Mouse (Mus musculus): ENCODE measurements at regions not wholly inside any gene's neighbourhood (a gene's known extent, or its start where the extent isn't known, plus 50 kb on each side); places are given as distances from the start of the nearest gene placed in this dataset.
A peak's percentile ranks its signal among the peaks of the same experiment; 100 is the strongest.

DNA sequence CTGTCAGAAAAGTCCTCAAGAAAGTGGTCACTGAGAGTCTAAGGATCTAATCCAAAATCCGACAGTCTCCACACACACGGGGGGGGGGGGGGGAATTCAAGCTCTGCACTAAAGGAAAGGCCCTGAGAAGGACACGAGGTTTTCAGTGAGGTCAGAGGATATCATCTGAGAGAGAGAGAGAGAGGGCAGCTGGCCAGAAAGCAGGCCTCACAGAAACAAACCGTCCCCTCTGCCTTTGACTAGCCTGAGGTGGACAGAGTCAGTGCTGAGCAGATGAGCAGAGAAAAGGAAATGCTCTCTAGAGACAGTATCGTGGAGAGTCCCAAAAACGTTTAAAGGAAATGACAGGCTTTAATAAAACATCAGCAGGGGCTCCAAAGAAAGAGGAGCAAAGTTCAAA is 282.0 kb downstream of the Gm49356 start:
- peak; percentile 48 to 57 for DNase-seq

DNA sequence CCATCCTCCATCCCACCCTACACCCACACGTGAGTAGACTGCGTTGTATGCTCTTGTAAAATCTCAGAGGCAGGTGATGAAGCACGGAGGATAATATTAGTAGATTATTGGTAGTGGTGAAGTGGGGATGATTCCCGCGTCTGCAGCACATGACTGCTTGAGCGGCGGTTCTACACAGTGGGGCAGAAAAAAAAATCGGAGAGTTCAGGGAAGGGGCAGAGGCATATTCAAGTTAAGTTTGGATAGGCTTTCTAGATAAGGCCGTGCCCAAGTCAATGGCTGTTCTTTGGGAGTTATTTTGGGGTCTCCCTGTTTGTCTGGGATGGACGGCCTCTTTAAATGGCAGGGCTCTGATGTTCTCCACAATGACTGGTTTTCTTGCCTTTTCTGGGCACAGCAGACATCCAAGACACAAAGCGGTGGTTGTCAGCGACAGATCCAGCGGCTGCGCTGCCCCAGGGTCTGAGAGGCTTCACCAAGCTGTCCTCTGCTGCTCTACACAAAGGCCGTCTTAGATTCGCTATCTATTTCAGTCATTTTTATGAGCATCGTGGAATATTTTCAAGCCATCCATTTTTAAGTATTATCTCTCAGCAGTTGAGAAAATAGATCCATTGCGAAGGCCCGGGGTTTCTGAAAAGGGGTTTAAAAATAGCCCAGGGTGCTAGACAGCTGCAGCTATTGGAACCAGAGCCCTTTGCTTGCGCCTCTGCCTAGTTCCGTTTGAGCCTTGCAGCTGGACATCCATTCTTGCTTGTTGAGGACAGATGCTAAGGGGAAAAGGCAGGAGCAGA is 284.6 kb downstream of the Gm49356 start:
- DNase-seq: no peak

DNA sequence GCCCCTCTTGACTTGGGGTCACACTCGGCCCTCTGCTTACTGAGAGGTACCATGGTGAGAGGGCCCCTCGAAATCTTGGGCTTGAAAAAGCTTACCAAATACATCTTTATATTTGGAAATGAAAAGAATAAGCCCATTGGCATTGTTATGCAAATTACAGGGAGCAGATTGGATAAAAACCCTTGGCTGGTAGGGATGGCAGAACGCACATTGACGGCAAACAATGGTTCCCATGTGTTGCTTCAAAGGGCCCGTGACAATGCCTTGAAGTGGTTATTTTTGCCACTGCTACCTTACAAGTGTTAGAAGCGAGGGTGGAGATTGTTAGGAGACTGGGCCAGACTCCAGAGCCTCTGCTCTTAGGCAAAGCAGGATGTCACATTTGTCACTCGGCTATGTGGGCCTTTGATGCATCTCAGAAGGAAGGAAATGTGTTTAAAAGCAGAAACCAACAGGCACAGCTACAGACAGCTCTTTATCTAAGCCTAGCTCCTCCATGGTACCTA is 285.2 kb downstream of the Gm49356 start:
- DNase-seq: peak; percentile 53 to 72

DNA sequence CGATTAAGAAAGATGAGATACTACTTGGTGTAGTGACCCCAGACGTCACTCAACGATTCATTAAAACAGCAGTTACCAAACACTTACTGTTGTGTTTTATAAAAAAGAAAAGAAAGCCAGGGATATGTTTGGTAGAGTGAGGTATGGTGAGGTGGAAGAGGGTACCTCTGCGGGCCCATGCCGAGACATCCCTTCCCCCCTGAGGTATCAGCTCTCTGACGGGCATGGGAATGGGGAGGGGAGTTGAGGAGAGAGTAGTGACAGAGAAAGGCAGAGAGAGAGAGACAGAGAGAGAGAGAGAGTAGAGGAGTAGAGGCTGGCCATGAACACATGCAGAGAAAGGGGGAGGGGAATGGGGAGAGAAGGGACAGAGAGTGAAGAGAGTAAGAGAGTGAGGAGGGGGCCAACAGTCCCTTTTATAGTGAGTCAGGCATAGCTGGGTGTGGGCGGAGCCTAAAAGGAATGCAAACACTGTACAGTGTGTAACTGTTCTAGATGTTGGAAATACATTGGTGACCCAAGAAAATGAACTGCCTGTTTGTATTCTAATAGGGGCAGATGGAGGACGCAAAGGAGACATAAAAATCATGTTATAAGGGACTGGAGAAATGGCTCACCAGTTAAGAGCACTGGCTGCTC is 285.9 kb downstream of the Gm49356 start:
- no peak for DNase-seq

DNA sequence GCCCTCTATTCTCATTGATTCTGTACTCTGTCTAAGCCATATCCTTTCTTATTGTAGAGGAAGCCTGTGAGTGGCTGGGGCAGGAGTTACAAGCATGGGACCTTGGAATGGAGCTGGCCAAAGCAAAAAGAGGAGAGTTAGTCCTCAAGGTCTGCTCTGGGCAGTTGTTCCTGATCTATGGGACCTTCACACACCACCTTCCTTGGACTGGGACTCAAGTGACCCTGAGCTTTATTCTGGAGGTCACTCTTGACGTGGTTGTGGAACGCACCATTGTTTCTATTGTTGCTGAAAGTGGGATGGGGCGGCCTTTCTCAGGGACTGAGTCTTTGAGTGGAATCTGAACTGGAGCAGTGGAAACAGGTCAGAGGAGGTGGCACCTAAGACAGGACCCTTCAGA is 291.0 kb downstream of the Gm49356 start:
- no peak for DNase-seq

DNA sequence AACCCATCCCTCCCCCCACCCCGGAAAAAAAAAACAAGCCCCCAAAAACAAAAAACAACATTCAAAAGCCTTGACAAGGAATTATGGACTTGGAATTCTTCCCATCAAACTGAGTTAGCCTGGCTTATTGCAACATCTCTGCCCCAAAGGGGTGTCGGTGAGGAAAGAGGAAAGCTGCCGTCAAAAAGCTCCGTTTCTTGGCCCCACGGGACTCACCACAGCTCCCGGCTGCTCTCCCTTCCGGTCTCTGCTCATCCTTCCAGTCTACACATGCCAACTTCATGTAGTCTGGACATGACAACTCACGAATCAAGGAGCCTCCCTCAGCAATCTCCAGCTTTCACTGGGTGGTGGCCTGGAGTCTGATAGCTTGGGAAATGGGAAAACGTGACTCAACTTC is 295.4 kb downstream of the Gm49356 start:
- peak in 1 of 2 experiments; percentile 32 for DNase-seq

DNA sequence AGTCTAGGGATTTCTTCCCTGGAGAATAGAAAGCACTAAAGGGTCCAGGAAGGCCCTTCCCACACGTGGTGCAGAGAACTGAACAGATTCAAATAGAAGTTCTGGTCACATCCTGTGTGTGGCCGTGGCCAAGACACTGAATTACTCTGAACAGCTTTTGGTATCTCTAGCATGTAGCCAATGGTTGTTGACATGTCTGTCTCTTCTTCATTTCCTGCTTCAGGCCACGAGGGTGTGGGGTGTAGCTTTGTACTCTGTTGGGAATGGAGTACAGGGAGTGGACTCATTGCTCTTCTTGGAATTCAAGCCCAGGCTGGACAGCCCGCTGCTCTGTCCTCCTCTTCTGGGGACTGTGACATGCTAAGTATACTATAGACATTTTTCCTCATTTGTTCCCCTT is 298.5 kb downstream of the Gm49356 start:
- DNase-seq: peak; percentile 21 to 35

DNA sequence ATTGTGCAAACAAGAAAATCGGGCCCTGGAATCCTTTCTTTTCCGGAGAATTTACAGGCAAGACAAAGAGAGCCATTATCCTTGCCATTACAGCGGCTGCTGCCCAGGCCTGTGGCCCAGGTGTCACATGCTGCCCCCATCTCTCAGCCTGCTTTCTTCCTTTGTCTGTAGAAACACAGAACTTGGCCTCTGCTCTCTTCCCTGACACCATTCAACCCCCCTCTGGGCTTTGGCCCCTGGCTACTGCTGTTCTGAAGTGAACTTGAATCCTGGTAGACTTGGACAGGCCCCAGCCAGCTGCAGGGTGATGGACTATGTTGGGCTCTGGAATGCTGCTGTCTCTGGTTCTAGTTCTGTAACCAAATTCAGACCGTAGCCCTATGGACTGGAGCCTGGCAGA is 299.3 kb downstream of the Gm49356 start:
- peak; percentile 79 to 81 for DNase-seq

DNA sequence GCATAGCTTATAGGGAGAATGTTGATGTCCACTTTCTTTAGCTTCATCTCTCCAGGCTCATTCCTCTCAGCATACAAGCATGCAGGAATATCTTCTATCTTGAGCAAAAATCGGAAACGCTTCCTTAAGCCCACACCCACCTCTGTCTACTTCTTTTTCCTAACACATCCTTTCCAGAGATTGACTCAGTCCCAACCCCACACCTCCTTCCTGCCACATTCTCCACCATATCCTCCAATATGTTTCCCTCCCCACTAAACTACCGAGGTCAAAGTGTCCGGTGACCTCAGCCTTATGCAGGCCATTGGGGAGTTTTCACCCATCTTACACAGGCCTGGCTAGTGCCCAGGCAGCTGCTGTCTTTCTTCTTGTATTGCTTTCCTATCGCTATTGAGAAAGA is 301.4 kb downstream of the Gm49356 start:
- DNase-seq: peak in 1 of 2 experiments; percentile 31

DNA sequence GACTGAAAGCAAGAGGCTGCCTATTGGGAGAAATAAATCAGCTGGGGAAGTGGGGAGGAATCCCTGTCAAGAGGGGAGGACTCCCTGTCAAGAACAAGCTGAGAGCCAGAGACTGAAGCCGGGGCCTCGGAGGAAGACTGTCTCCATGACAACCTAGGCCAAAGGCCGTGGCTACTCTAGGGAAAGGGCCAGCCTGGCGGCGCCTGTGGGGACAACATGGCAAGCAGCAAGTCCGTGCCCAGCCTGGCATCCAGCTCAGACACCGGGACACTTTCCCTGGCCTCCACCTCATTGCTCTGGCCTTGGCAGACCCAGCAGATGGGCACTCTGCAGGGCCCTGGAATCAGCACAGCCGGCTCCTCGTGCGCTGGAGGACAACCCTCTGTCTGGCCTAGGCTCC is 305.3 kb downstream of the Gm49356 start:
- peak; percentile 80 to 84 for DNase-seq

DNA sequence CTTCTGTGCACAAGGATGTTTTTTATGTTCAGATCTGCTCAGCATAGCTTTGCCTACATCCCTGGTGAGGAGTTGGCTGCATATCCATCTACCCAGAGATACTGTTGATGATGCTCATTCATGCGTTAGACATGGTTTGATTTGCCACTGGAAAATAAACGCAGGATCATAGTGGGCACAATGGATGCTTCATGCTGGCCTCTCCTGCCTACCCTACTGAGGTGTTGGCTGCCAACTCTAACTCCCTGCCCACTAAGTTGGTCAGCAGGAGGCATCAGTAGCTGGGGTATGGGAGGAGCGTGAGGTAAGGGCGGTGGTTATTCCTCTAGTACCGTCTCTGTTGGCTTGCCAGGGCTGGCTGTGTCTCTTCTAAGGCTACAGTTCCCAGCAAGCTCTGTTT is 307.3 kb downstream of the Gm49356 start:
- no peak for DNase-seq

DNA sequence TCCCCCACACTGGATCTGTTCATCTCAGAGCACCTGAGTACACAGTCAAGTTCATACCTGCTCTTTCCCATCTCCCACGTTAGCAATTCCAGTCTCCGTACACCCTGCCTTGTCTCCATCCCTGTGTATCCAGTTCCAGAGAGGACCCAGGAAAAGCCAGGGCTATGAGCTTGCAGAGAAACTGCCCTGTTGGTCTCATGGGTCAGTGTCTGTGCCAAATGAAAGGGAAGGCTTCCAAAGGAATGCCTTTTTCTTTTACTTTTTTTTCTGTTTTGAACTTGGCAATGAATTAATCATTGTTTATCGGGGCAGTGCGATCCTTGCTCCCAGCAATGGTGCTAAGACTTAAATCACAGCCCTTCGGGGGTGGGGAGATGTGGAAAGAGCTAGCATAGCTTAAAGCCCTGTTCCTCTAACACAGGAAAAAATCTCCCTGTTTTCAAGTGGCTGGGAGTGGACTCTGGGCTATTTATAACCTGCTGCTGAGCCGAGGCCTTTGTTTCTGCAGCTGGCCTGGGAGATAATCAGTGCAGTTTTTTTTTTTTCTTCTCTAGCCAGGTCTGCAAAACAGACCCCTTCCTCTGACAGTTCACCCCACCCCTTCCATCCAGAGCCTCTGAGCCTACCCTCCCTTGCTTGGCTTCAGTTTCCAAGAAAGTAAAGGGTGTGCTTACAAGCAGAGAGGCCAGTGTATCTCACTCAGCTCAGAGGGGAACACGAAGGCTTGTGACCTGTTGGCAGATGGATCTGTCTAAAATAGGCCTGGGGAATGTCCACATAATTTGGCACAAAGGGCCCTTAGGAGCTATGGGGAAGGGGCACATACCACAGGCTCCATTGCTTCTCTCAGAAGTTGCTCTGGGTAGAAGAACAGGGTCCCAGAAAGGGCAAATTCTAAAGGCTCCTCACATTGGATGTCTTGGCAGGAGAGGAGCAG is 308.6 kb downstream of the Gm49356 start:
- peak; percentile 81 to 93 for DNase-seq

DNA sequence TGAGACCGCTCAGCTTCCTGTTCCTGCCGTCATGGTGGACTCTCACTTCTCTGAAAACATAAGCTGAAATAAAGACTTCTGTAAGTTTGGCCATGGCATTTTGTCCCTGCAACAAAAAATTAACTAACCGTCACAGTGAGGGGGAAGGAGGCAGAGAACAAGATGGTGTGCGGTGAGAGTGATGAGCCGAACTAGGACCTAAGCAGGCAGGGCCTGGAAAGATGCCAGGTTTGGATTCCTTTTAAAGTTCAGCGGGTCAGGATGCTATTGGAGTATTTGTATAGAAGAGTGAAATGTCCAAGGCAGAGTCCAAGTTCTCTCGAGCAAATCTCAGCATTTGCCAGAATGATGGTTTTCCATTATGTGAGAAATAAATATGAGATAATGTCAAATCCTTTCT is 312.3 kb downstream of the Gm49356 start:
- peak; percentile 49 to 58 for DNase-seq

DNA sequence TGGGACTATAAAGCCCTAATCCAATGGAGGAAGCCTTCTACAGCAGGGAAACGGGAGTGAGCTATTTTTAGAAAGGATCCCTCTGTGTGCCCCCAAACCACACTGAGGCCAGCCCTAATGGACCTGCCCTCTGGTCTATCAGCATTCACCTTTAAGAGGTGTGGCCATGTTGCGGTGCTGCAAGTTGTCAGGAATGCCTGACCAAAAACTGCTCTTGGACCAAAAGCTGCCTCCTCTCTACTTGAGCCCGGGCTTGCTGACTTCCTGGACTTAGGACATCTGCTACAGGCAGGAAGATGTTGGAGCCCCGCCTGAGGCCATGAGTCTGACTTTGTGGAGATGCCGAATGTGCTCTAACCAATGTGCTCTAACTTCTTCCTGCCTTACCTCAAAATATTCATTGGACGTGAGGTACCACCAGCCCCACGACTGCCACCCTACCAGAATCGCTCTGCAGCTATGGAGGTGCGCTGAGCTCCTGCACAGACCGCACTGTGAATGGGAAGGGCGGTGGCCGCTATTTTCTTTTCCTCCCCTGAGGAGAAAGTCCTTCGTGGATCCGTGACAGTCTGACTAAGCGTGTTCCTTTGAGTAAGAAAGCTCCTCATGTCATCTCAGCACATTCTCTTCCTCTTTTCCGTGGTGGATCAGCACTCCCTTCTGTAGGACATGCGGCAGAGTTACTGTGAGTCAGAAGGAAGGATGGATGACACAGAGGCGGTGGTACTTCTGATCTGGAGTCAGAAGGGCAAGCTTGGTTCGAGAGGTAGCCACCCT is 313.0 kb downstream of the Gm49356 start:
- DNase-seq: peak; percentile 32 to 33

DNA sequence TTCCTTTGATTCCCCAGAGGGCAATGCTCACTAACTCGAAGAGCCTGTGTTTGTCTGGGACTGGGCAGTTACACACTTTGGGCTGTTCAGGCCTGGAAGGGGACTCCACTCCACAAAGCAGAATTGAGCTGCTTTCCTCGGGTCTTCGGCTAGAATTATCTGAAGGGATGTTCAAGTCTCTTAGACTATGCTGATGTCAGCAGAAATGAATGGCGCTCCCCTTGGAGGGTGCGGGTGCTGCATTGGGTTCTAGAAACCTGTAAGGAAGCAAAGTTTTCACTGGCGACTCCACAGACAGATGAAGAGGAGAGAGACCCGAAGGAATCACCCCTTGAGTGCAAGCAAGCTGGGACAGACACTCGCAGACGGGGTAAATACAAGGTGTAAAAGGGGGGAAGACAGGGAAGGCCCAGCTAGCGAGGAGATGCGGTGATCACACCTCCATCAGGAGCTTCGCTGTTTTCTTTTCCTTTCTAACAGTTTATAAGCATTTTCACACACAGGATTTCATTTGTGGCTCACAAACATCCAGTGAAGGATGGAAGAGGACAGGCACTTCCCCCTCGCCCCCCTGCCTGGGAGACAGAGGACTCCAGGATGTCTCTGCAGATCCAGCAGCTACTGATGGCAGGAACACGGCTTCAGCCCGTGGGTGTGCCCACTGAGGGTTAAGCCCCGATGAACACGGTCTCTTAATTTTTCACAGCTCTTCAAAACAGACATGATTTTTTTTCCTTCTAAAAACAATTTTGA is 314.2 kb downstream of the Gm49356 start:
- peak in 1 of 2 experiments; percentile 40 for DNase-seq

DNA sequence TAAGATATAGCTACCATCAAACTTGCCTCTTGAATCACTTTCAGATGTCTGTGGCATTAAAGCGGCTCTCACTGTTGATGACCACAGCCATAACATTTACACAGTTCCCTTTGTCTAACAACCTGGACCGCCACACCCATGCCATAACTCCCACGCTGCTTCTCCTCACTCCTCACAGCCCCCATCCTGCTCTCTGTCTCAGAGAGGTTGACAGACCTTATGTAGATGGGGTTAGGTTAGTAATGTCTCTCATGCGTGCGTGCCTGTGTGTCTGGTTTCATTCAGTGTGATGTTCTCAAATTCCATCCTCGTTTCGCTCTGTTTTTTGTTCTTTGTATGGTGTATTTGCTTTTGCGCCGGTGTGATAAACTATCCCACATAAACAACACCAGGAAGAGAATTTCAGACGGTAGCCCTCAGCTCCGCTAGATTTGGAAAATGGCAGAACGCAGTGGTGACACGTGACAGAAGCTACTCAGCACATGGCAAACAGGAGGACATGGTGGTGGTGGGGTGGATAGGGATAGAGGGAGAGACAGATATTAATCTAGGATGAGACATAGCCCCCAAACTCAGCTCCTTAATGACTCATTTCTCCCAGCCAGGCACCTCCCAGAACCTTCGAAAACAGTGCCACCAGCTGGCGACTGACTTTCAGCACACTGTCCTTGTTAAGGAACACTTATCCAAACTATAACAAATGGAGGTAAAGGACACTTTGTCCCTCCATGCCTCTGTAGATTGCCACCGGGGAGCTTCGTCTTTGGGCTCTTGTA is 314.9 kb downstream of the Gm49356 start:
- peak; percentile 53 to 80 for DNase-seq

DNA sequence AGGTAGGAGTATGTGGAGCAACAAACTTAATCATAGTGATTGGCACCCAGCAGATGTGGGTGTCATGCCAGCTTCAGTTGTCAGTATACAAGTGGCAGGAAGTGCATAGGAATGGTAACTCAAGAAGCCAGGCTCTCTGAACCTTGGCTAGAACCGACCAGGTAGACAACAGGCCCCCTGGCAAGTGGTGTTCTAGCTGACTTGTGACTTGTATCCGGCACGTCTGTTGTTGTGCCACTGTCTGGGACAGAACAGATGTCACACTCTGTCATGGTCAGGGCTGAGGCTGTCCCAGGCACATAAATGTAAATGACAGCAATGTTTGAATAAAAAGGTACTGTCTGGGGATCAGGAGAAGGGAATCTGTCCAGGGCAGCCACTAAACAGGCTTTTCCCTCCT is 316.0 kb downstream of the Gm49356 start:
- no peak for DNase-seq

DNA sequence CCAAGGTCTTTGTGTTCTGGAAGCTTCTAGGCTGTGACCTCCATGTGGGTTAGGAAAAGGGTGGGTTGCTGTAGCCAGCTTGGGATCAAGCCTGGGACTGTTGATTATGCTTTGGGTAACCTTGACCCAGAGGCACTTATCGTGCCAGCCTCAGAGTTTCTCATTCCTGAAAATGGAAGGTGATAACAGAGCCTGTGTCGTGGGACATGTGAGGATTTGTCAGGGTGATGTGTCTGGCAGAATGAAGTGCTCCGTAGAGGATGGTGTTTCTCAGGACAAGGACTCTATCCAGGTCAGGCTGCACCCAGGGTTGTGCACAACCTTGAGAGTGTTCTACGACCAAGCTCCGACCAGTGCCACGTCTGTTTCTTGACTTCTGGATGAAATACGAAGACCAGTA is 316.4 kb downstream of the Gm49356 start:
- DNase-seq: no peak

DNA sequence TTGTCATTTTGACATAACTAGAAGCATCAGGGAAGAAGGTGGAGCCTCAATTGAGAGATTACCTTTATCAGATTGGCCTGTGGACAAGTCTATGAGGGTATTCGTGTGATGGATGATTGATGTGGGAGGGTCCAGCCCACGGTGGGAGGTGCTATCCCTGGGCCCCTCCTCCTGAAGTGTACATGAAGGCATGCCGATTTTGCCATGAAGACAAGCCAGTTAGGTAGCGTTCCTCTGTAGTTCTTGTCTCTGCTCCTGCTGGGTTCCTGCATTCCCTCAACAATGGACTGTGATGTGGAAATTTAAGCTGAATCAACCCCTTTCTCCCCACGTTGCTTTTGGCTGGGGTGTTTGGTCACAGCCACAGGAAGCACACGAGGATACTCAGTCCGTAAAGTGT is 317.5 kb downstream of the Gm49356 start:
- no peak for DNase-seq

DNA sequence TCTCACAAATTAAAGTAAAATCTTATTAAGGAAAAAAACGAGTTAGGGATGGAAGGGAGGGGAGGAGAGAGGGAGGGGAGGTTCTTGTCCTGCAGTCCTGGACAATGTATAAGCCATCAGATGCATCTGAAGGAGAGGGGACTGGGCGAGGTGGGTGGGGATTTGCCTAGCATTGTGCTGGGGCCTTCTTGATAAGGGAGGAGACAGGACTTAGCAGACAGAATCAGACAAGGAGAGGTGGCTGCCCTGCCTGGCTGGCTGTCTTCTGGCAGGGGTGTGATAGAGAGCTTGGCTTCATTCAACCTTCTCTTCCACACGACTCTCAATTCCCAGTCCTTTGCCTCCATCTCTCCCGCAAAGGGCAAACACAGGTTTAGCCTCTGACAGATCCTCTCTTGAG is 318.9 kb downstream of the Gm49356 start:
- no peak for DNase-seq

DNA sequence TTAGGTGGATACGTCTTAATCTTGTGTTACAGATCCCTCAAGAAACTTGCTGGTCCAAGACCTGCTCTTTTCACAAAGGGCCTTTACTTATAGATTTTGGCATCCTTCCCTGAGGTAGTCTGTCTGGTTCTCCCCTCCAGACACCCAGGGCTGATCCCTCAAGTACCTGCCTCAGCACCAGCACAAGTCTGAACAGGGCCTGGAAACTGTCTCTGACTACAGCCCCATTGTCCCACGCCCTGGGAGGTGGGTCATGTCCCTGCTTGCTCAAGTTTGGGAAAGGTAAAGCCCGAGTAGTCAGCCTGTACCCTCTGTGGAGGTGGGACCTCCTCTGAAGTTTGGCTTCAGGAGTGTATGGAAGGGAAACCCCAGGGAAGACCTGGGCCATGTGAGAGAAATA is 323.3 kb downstream of the Gm49356 start:
- no peak for DNase-seq
